Mouse (Mus musculus) inflammation-experienced regulatory T-cells, adult 6 months (primary cell): ENCODE results near the gene Pygo2. TPM values are rescaled to one million over a fixed set of nuclear protein-coding genes. Genes with fewer than 3 reads are reported as not detected.
A peak's percentile ranks its signal among the peaks of the same experiment; 100 is the strongest.

Source experiments
- ATAC-seq: one replicate; pipeline ENCODE4 v1.8.0; 2017
- polyA plus RNA-seq, 3 experiments: library from polyadenylated mRNA; unstranded; fragments of 100-300 nt; shearing (Covaris generic); gene quantifications; one replicate each; pipeline ENCODE4 v1.2.1; 2017

Pygo2 gene
- polyA plus RNA-seq, 3 experiments from 2014 or later, result 9.0 to 9.6 (median 9.5) TPM

GRCm38 (mm10) chr3:89393605-89394004, 36.4 kb upstream of the Pygo2 start:
- ATAC-seq, result peak; percentile 77

GRCm38 (mm10) chr3:89394006-89394893, 35.8 kb upstream of the Pygo2 start, which contains the start of gene Zbtb7b:
Zbtb7b (minus strand) TSS chr3:89394776.
- peak; percentile 14 for ATAC-seq

GRCm38 (mm10) chr3:89394894-89395256, 35.1 kb upstream of the Pygo2 start:
- ATAC-seq, result no peak

- no peak for ATAC-seq
These were observed 34.6 kb upstream of the Pygo2 start for GRCm38 (mm10) chr3:89395419-89395805.

GRCm38 (mm10) chr3:89395806-89396653, 34.0 kb upstream of the Pygo2 start:
- no peak for ATAC-seq

- no peak for ATAC-seq
These were observed 33.4 kb upstream of the Pygo2 start for GRCm38 (mm10) chr3:89396654-89397005.

GRCm38 (mm10) chr3:89401329-89401728, 28.7 kb upstream of the Pygo2 start:
- no peak for ATAC-seq

GRCm38 (mm10) chr3:89402693-89403092, 27.3 kb upstream of the Pygo2 start, which contains the start of gene Lenep:
Lenep (minus strand) TSS chr3:89402793.
- ATAC-seq, result no peak

GRCm38 (mm10) chr3:89406887-89407286, 23.1 kb upstream of the Pygo2 start:
- ATAC-seq, result no peak

- no peak for ATAC-seq
These were observed 21.6 kb upstream of the Pygo2 start for GRCm38 (mm10) chr3:89408448-89408847.

GRCm38 (mm10) chr3:89409701-89410100, 20.3 kb upstream of the Pygo2 start:
- ATAC-seq, result no peak

GRCm38 (mm10) chr3:89410864-89411263, 19.1 kb upstream of the Pygo2 start:
- ATAC-seq, result no peak

GRCm38 (mm10) chr3:89411490-89412393, 18.3 kb upstream of the Pygo2 start, which contains the start of gene Flad1:
Flad1 (minus strand) TSS chr3:89411870.
- ATAC-seq, result peak; percentile 100

GRCm38 (mm10) chr3:89416158-89416557, 13.9 kb upstream of the Pygo2 start:
- no peak for ATAC-seq

GRCm38 (mm10) chr3:89417131-89417530, 12.9 kb upstream of the Pygo2 start:
- no peak for ATAC-seq

- no peak for ATAC-seq
These were observed 12.2 kb upstream of the Pygo2 start for GRCm38 (mm10) chr3:89417840-89418169.

GRCm38 (mm10) chr3:89418170-89418860, 11.7 kb upstream of the Pygo2 start, which contains the start of the genes Cks1b and Shc1:
Cks1b (minus strand) TSS chr3:89418383.
Shc1 (plus strand) TSS chr3:89418443.
- ATAC-seq, result peak; percentile 99

- no peak for ATAC-seq
These were observed 11.2 kb upstream of the Pygo2 start for GRCm38 (mm10) chr3:89418861-89419250.

- ATAC-seq, result no peak
These were observed 10.4 kb upstream of the Pygo2 start for GRCm38 (mm10) chr3:89419571-89419970.

GRCm38 (mm10) chr3:89419981-89420380, 10.0 kb upstream of the Pygo2 start:
- no peak for ATAC-seq

- ATAC-seq, result no peak
These were observed 9.6 kb upstream of the Pygo2 start for GRCm38 (mm10) chr3:89420421-89420820.
